ENCODE assay signal across 8 mouse cellular contexts in the genomic region with DNA sequence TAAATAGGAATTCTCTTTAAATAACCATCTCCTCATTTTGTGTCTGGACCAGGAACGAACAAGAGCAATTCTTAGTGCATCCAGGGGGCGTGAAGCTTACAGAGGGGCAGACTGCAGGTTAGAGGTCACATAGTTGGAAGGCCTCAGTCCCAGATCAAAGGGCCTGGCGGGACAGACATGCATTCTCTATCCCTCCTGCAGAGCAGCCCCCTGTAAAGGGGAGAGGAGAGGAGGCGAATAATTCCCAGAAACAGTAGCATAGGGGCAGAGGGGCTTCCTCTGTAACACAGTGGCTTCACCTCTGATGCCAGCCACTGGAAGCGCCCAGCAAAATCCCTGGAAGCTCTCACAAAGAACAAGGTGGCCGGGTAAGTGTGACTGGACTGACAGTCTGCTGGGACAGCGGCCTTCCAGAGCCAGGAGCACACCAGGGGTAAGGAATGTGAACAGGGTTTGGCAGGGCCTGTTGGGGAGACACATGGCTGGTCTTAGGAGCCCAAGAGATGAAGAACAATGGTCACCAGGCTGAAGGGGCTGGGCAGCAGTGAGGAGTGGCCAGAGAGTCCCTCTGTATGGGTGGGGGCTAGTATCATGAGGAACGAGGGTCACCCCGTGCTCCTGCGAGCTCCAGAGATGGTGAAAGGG. TPM values are rescaled to one million over a fixed set of nuclear protein-coding genes. Genes with fewer than 3 reads are reported as not detected.
DNase-seq lines count a peak whose midpoint lies in the region; ATAC-seq and TF ChIP-seq lines count a peak whose summit lies in the region.

No protein-coding gene starts in this region.

- H3K9ac ChIP-seq in heart, embryonic 12.5 days = peak overlapping the region; percentile 26; the same call in 1 of the 2 replicates
- H3K9ac ChIP-seq in liver, embryonic 14.5 days (replicated peaks) = peak overlapping the region; percentile 42

- no peak overlapping the region for H3K4me3 ChIP-seq in heart, embryonic 12.5 days
- H3K4me3 ChIP-seq in E14TG2a.4 (replicated peaks; ENCODE audit: low read length) = peak overlapping the region; percentile 43
- no peak overlapping the region for H3K4me3 ChIP-seq in liver, embryonic 14.5 days (ENCODE audit: insufficient read depth in 1 of 2, low read depth in 2 of 2, low read length in 2 of 2)
- H3K4me3 ChIP-seq in kidney, adult 2 months (ENCODE audit: insufficient read depth, low read depth, low read length) = no peak overlapping the region

- no peak for TF ChIP-seq POLR2A in kidney, adult 2 months (IDR thresholded peaks at IDR 0.05; ENCODE audit: low read depth, low read length)

- H3K4me2 ChIP-seq in heart, embryonic 12.5 days = no peak overlapping the region
- H3K4me2 ChIP-seq in liver, embryonic 14.5 days (ENCODE audit: low read depth) = peak overlapping the region; percentile 95

- H3K36me3 ChIP-seq in heart, embryonic 12.5 days = peaks cover 51% of the 10 kb centered on the region
- H3K36me3 ChIP-seq in E14TG2a.4 (ENCODE audit: insufficient read depth, low read length) = peaks cover 50% of the 10 kb centered on the region
- peaks cover 48% of the 10 kb centered on the region for H3K36me3 ChIP-seq in liver, embryonic 14.5 days (replicated peaks; ENCODE audit: control insufficient read depth, insufficient read depth, low read depth)
- peaks cover 7% of the 10 kb centered on the region for H3K36me3 ChIP-seq in kidney, adult 2 months (ENCODE audit: control insufficient read depth, insufficient read depth, low read length)

- TF ChIP-seq EP300 in liver, embryonic 14.5 days (IDR thresholded peaks at IDR 0.05; ENCODE audit: low read depth) = no peak

- no peaks in the 10 kb centered on the region for H3K27me3 ChIP-seq in heart, embryonic 12.5 days (replicated peaks)
- H3K27me3 ChIP-seq in E14TG2a.4 (ENCODE audit: insufficient read depth, low read length) = no peaks in the 10 kb centered on the region
- no peaks in the 10 kb centered on the region for H3K27me3 ChIP-seq in liver, embryonic 14.5 days (ENCODE audit: control insufficient read depth, insufficient read depth, low read length)
- no peaks in the 10 kb centered on the region for H3K27me3 ChIP-seq in kidney, adult 2 months (replicated peaks; ENCODE audit: control insufficient read depth, insufficient read depth, low read length)

- ATAC-seq in heart, embryonic 12.5 days (ENCODE audit: insufficient number of reproducible peaks, low FRiP score) = no peak
- ATAC-seq in liver, embryonic 14.5 days (ENCODE audit: insufficient read depth) = no peak

- 43% methylated on average over 10 of the region's 10 CpGs for WGBS in heart, embryonic 12.5 days
- 63% methylated on average over 10 of the region's 10 CpGs for WGBS in liver, embryonic 14.5 days (ENCODE audit: insufficient replicate concordance)
- 64% methylated on average over 10 of the region's 10 CpGs for WGBS in kidney, adult 2 months

- no peak for TF ChIP-seq CTCF in E14TG2a.4 (conservative IDR thresholded peaks at IDR 0.05; ENCODE audit: low read length)
- TF ChIP-seq CTCF in liver, embryonic 14.5 days (IDR thresholded peaks at IDR 0.05; ENCODE audit: low read depth) = no peak
- TF ChIP-seq CTCF in kidney, adult 2 months (conservative IDR thresholded peaks at IDR 0.05; ENCODE audit: insufficient read depth, insufficient read length, low read depth, low read length) = no peak

- H3K9me3 ChIP-seq in heart, embryonic 12.5 days (replicated peaks) = no peaks in the 10 kb centered on the region
- H3K9me3 ChIP-seq in E14TG2a.4 (ENCODE audit: low read length) = no peaks in the 10 kb centered on the region
- H3K9me3 ChIP-seq in liver, embryonic 14.5 days (ENCODE audit: control insufficient read depth, low read length) = no peaks in the 10 kb centered on the region

- H3K4me1 ChIP-seq in heart, embryonic 12.5 days (replicated peaks) = peaks cover 48% of the 10 kb centered on the region
- peaks cover 80% of the 10 kb centered on the region for H3K4me1 ChIP-seq in E14TG2a.4 (replicated peaks; ENCODE audit: low read depth, low read length)
- peaks cover 36% of the 10 kb centered on the region in 2 experiments for H3K4me1 ChIP-seq in liver, embryonic 14.5 days (replicated peaks; ENCODE audit: control insufficient read depth in 2 of 2, insufficient read depth in 2 of 2, low read length in 1 of 2)
- H3K4me1 ChIP-seq in kidney, adult 2 months (ENCODE audit: control insufficient read depth, insufficient read depth, low read length) = 0 out of 2 replicates have a peak, but pooled peaks cover 3% of the 10 kb centered on the region

- peak overlapping the region; percentile 29 for H3K27ac ChIP-seq in heart, embryonic 12.5 days (ENCODE audit: poor library complexity, severe bottlenecking)
- H3K27ac ChIP-seq in liver, embryonic 14.5 days = peak overlapping the region; percentile 93
- no peak overlapping the region for H3K27ac ChIP-seq in kidney, adult 2 months (ENCODE audit: insufficient read depth, low read depth, low read length)

- no peak for DNase-seq in heart, adult 8-10 months (ENCODE audit: low spot score)
- DNase-seq in cerebellum, adult 9-11 months = peak; percentile 63
- DNase-seq in liver, embryonic 14.5 days (ENCODE audit: low read depth in 3 of 3, low spot score in 3 of 3) = no peak
- no peak for DNase-seq in testis, postnatal 14 days (ENCODE audit: low spot score)
- DNase-seq in adrenal gland, postnatal 10 days = no peak
- no peak for DNase-seq in kidney, adult 2 months

RNA-seq across cellular contexts. Expression of gene Unc13d, which starts 1.0 kb away (rescaled TPM):
- 2.2 and 2.5 TPM in 2 replicates for polyA plus RNA-seq in heart, embryonic 12.5 days (2016; fragmentation: Nextera tagmentation; extraction: Ambion mirVana)
- total RNA-seq in heart, adult 8-10 months (2022) = 1 to 10 TPM in 2 of 4 experiments, under 1 TPM in 2; 0.41 to 1.4 (median 0.83) TPM
- polyA plus RNA-seq in liver, embryonic 14.5 days (2012; rRNA removed) = 18.7 and 19.6 TPM in 2 replicates
- polyA plus RNA-seq in liver, embryonic 14.5 days (2014; fragmentation: Nextera tagmentation; extraction: Ambion mirVana) = 14.9 and 16.8 TPM in 2 replicates
- total RNA-seq in adrenal gland, postnatal 10 days (2021) = 1 to 10 TPM; 2.3 to 2.7 TPM
- polyA plus RNA-seq in kidney, adult 2 months (2012; rRNA removed) = 1.1 and 2.4 TPM in 2 replicates

RNA-seq across cellular contexts. Expression of gene Wbp2, which starts 8.0 kb away (rescaled TPM):
- 137 and 141 TPM in 2 replicates for polyA plus RNA-seq in heart, embryonic 12.5 days (2016; fragmentation: Nextera tagmentation; extraction: Ambion mirVana)
- total RNA-seq in heart, adult 8-10 months (2022) = 100 to 1,000 TPM; 108 to 126 (median 116) TPM
- 46.2 and 57.4 TPM in 2 replicates for polyA plus RNA-seq in liver, embryonic 14.5 days (2012; rRNA removed)
- 74.5 and 87.6 TPM in 2 replicates for polyA plus RNA-seq in liver, embryonic 14.5 days (2014; fragmentation: Nextera tagmentation; extraction: Ambion mirVana)
- total RNA-seq in adrenal gland, postnatal 10 days (2021) = 100 to 1,000 TPM; 103 to 110 TPM
- 391 and 392 TPM in 2 replicates for polyA plus RNA-seq in kidney, adult 2 months (2012; rRNA removed)

RNA-seq across cellular contexts. Expression of gene Trim47, which starts 48.2 kb away (rescaled TPM):
- polyA plus RNA-seq in heart, embryonic 12.5 days (2016; fragmentation: Nextera tagmentation; extraction: Ambion mirVana) = 54.8 and 58.2 TPM in 2 replicates
- 10 to 100 TPM; 17.9 to 25.7 (median 22.1) TPM for total RNA-seq in heart, adult 8-10 months (2022)
- 1.8 and 2.0 TPM in 2 replicates for polyA plus RNA-seq in liver, embryonic 14.5 days (2012; rRNA removed)
- 2.2 and 3.2 TPM in 2 replicates for polyA plus RNA-seq in liver, embryonic 14.5 days (2014; fragmentation: Nextera tagmentation; extraction: Ambion mirVana)
- 10 to 100 TPM; 23.2 to 24.5 TPM for total RNA-seq in adrenal gland, postnatal 10 days (2021)
- polyA plus RNA-seq in kidney, adult 2 months (2012; rRNA removed) = 34.9 and 39.6 TPM in 2 replicates

RNA-seq across cellular contexts. Expression of gene Unk, which starts 48.7 kb away (rescaled TPM):
- polyA plus RNA-seq in heart, embryonic 12.5 days (2016; fragmentation: Nextera tagmentation; extraction: Ambion mirVana) = 31.8 and 32.3 TPM in 2 replicates
- 1 to 10 TPM; 7.2 to 9.4 (median 7.8) TPM for total RNA-seq in heart, adult 8-10 months (2022)
- polyA plus RNA-seq in liver, embryonic 14.5 days (2012; rRNA removed) = 10.4 and 12.1 TPM in 2 replicates
- 6.4 and 7.9 TPM in 2 replicates for polyA plus RNA-seq in liver, embryonic 14.5 days (2014; fragmentation: Nextera tagmentation; extraction: Ambion mirVana)
- total RNA-seq in adrenal gland, postnatal 10 days (2021) = 10 to 100 TPM; 21.0 to 26.0 TPM
- polyA plus RNA-seq in kidney, adult 2 months (2012; rRNA removed) = 22.1 and 28.1 TPM in 2 replicates

RNA-seq across cellular contexts. Expression of gene H3f3b, which starts 51.0 kb away (rescaled TPM):
- 742 and 759 TPM in 2 replicates for polyA plus RNA-seq in heart, embryonic 12.5 days (2016; fragmentation: Nextera tagmentation; extraction: Ambion mirVana)
- 100 to 1,000 TPM in 3 of 4 experiments, 10 to 100 TPM in 1; 92.7 to 141 (median 123) TPM for total RNA-seq in heart, adult 8-10 months (2022)
- 173 and 248 TPM in 2 replicates for polyA plus RNA-seq in liver, embryonic 14.5 days (2012; rRNA removed)
- polyA plus RNA-seq in liver, embryonic 14.5 days (2014; fragmentation: Nextera tagmentation; extraction: Ambion mirVana) = 651 and 676 TPM in 2 replicates
- 100 to 1,000 TPM; 401 to 426 TPM for total RNA-seq in adrenal gland, postnatal 10 days (2021)
- polyA plus RNA-seq in kidney, adult 2 months (2012; rRNA removed) = 135 and 150 TPM in 2 replicates
